Mouse (Mus musculus) lung, adult 2 months (tissue): ENCODE measurements around the gene Zfp36. TPM values are rescaled to one million over a fixed set of nuclear protein-coding genes. Genes with fewer than 3 reads are reported as not detected.

Experiments used
- DNase-seq: peaks from one replicate; pipeline ENCODE4 v3.0.0; 2022
- H3K4me1 ChIP-seq: fragments of 200-500 bp; 2 replicates; pipeline ENCODE4 v1.6.1; 2011; ENCODE audit warnings: low read length; ENCODE audit not compliant: control insufficient read depth, insufficient read depth
- H3K4me3 ChIP-seq: fragments of 200-500 bp; replicated peaks from 2 replicates; pipeline ENCODE3; 2011; ENCODE audit warnings: low read depth, mild to moderate bottlenecking, control low read depth, low read length; ENCODE audit errors: extremely low read depth
- CTCF ChIP-seq: fragments of 200-500 bp; IDR thresholded peaks from 2 replicates; pipeline ENCODE4 v1.5.1; 2011; ENCODE audit warnings: mild to moderate bottlenecking, low read length, control low read depth; ENCODE audit not compliant: insufficient read depth
- POLR2A ChIP-seq: fragments of 200-500 bp; IDR thresholded peaks from 2 replicates; pipeline ENCODE4 v1.6.1; 2011; ENCODE audit warnings: low read depth, mild to moderate bottlenecking, control low read depth, low read length, borderline replicate concordance; ENCODE audit errors: extremely low read depth
- WGBS: fragments of 180-500 bp; shearing (Covaris S2); methylation state at CpG from one replicate; pipeline ENCODE4 v1.1.7; 2018; 5-methylcytosine and 5-hydroxymethylcytosine counted together
- polyA plus RNA-seq: library from polyadenylated mRNA; depleted of rRNA; stranded (reverse); fragments of >200 nt; gene quantifications from 2 replicates; pipeline ENCODE4 v1.2.3, GENCODE M21; 2012; rRNA removed

Zfp36 gene
- polyA plus RNA-seq: 83.3 and 136 TPM in 2 replicates

GRCm38 (mm10) chr7:28380237-28381016 is at the start of gene Zfp36:
Gene Zfp36 (minus strand): TSS chr7:28380253.
- 24% methylated on average over 17 of the region's 17 CpGs for WGBS
- H3K4me3 ChIP-seq: peak within 1 kb of the TSS; percentile 98
- peak; percentile 40; the same call in 1 of the 2 replicates for TF ChIP-seq POLR2A
- TF ChIP-seq CTCF: no peak
- no peak for DNase-seq
- H3K4me1 ChIP-seq: peaks cover 23% of the 10 kb centered on the region

GRCm38 (mm10) chr7:28427738-28428137 is 47.7 kb upstream of the Zfp36 start:
- TF ChIP-seq POLR2A (no peak), CTCF (no peak)

GRCm38 (mm10) chr7:28423018-28423417 is 43.0 kb upstream of the Zfp36 start:
- DNase-seq: no peak
- TF ChIP-seq CTCF: no peak
- no peak for TF ChIP-seq POLR2A
- 97% methylated on average over 1 of the region's 1 CpGs for WGBS
- no peak overlapping the region for H3K4me3 ChIP-seq
- H3K4me1 ChIP-seq: peaks cover 3% of the 10 kb centered on the region; the same call in 1 of the 2 replicates

More at GRCm38 (mm10) chr7:28427738-28428137, 47.7 kb upstream of the Zfp36 start:
- Histone ChIP-seq H3K4me3 (no peak overlapping the region), H3K4me1 (peaks cover 8% of the 10 kb centered on the region)
- DNase-seq: no peak

GRCm38 (mm10) chr7:28419416-28419815 is 39.4 kb upstream of the Zfp36 start:
- TF ChIP-seq CTCF (no peak), POLR2A (no peak)
- WGBS: 77% methylated on average over 2 of the region's 2 CpGs

GRCm38 (mm10) chr7:28418096-28418670 is 38.1 kb upstream of the Zfp36 start:
- no peak for TF ChIP-seq POLR2A
- no peak for TF ChIP-seq CTCF
- H3K4me3 ChIP-seq: no peak overlapping the region
- peaks cover 4% of the 10 kb centered on the region; the same call in 1 of the 2 replicates for H3K4me1 ChIP-seq
- 44% methylated on average over 8 of the region's 8 CpGs for WGBS
- DNase-seq: peak; percentile 31

More at GRCm38 (mm10) chr7:28419416-28419815, 39.4 kb upstream of the Zfp36 start:
- DNase-seq: no peak
- H3K4me1 ChIP-seq: peaks cover 4% of the 10 kb centered on the region; the same call in 1 of the 2 replicates
- no peak overlapping the region for H3K4me3 ChIP-seq

GRCm38 (mm10) chr7:28417368-28417767 is 37.3 kb upstream of the Zfp36 start:
- no peak for DNase-seq
- Histone ChIP-seq H3K4me3 (no peak overlapping the region), H3K4me1 (peaks cover 4% of the 10 kb centered on the region; the same call in 1 of the 2 replicates)
- TF ChIP-seq CTCF (no peak), POLR2A (no peak)

- Histone ChIP-seq H3K4me3 (no peak overlapping the region), H3K4me1 (peaks cover 15% of the 10 kb centered on the region)
- no peak for TF ChIP-seq POLR2A
- no peak for TF ChIP-seq CTCF
- WGBS: 74% methylated on average over 4 of the region's 4 CpGs
- no peak for DNase-seq
These were observed 32.8 kb upstream of the Zfp36 start for GRCm38 (mm10) chr7:28412826-28413225.

- TF ChIP-seq CTCF (no peak), POLR2A (no peak)
- DNase-seq: peak; percentile 17
- Histone ChIP-seq H3K4me1 (peaks cover 15% of the 10 kb centered on the region), H3K4me3 (no peak overlapping the region)
- WGBS: 51% methylated on average over 3 of the region's 3 CpGs
These were observed 30.9 kb upstream of the Zfp36 start for GRCm38 (mm10) chr7:28410841-28411475.

- no peak for DNase-seq
- no peak for TF ChIP-seq POLR2A
- no peak for TF ChIP-seq CTCF
- no peaks in the 10 kb centered on the region for H3K4me1 ChIP-seq
- no peak overlapping the region for H3K4me3 ChIP-seq
- 78% methylated on average over 3 of the region's 3 CpGs for WGBS
These were observed 21.9 kb upstream of the Zfp36 start for GRCm38 (mm10) chr7:28401942-28402341.
